Mouse (Mus musculus) limb, embryonic 14.5 days (tissue): ENCODE results near the gene Dpp8. TPM values are rescaled to one million over a fixed set of nuclear protein-coding genes. Genes with fewer than 3 reads are reported as not detected.
A peak's percentile ranks its signal among the peaks of the same experiment; 100 is the strongest.
"Not testable (repeated sequence)": the region's sequence is repeated elsewhere in the genome, so short reads cannot be mapped to it uniquely, and the experiment has no call there.

ENCODE experiments used
- ATAC-seq: fragments of 200-750 bp; cut with Nextera tagmentation; 2 replicates; pipeline ENCODE4 v1.8.0; 2017; ENCODE audit warnings: low read depth, moderate number of reproducible peaks, moderate TSS enrichment; ENCODE audit not compliant: low FRiP score
- DNase-seq: peaks from one replicate; pipeline ENCODE4 v3.0.0-alpha.2; 2015; ENCODE audit warnings: low spot score
- H3K27ac ChIP-seq: fragments of 300-500 bp; sonication (generic); replicated peaks from 2 replicates; pipeline ENCODE4 v1.5.1; 2014; ENCODE audit warnings: low read depth, mild to moderate bottlenecking, low read length, moderate library complexity, mixed read lengths
- H3K27me3 ChIP-seq: fragments of 300-500 bp; sonication (generic); 2 replicates; pipeline ENCODE4 v1.6.1; 2014; ENCODE audit warnings: low read length, mixed read lengths; ENCODE audit not compliant: control insufficient read depth, insufficient read depth
- H3K36me3 ChIP-seq: fragments of 300-500 bp; sonication (generic); 2 replicates; pipeline ENCODE4 v1.6.1; 2014; ENCODE audit warnings: mild to moderate bottlenecking, low read length, moderate library complexity, mixed read lengths; ENCODE audit not compliant: control insufficient read depth, insufficient read depth
- H3K4me1 ChIP-seq: fragments of 300-500 bp; sonication (generic); 2 replicates; pipeline ENCODE4 v1.6.1; 2014; ENCODE audit warnings: antibody characterized with exemption, low read length, mixed read lengths; ENCODE audit not compliant: control insufficient read depth, insufficient read depth
- H3K4me2 ChIP-seq: fragments of 300-500 bp; sonication (generic); replicated peaks from 2 replicates; pipeline ENCODE4 v1.6.1; 2014; ENCODE audit warnings: low read depth, mild to moderate bottlenecking, low read length, moderate library complexity; ENCODE audit not compliant: severe bottlenecking
- H3K4me3 ChIP-seq: fragments of 300-500 bp; sonication (generic); replicated peaks from 2 replicates; pipeline ENCODE4 v1.5.1; 2014; ENCODE audit warnings: low read length
- H3K9ac ChIP-seq: fragments of 300-500 bp; sonication (generic); 2 replicates; pipeline ENCODE4 v1.6.1; 2014; ENCODE audit warnings: mild to moderate bottlenecking, low read depth, low read length, moderate library complexity; ENCODE audit not compliant: severe bottlenecking
- H3K9me3 ChIP-seq: fragments of 300-500 bp; sonication (generic); 2 replicates; pipeline ENCODE4 v1.6.1; 2016; ENCODE audit warnings: low read length; ENCODE audit not compliant: control insufficient read depth
- POLR2A ChIP-seq: fragments of 200-500 bp; IDR thresholded peaks from 2 replicates; pipeline ENCODE4 v1.8.0; 2012; ENCODE audit warnings: inconsistent platforms, mild to moderate bottlenecking, moderate library complexity, borderline replicate concordance; ENCODE audit not compliant: insufficient read depth, insufficient read length; ENCODE audit errors: extremely low read depth
- WGBS: fragments of 180-500 bp; shearing (Covaris S2); extraction: QIAGEN DNeasy Blood & Tissue Kit; methylation state at CpG from one replicate; pipeline ENCODE4 v1.1.7; 2014; 5-methylcytosine and 5-hydroxymethylcytosine counted together
- polyA plus RNA-seq, 2 experiments: library from polyadenylated mRNA; depleted of rRNA in 1 of 2; stranded (reverse) in 1 of 2; unstranded in 1 of 2; fragments of >200 nt; fragmentation: Nextera tagmentation in 1 of 2; extraction: Ambion mirVana in 1 of 2; gene quantifications; 2 replicates each; pipeline versions ENCODE4 v1.2.1 to v1.2.3; 2012 to 2014

Dpp8 gene
- polyA plus RNA-seq, 2 experiments = 29.1 to 52.3 TPM

DNA sequence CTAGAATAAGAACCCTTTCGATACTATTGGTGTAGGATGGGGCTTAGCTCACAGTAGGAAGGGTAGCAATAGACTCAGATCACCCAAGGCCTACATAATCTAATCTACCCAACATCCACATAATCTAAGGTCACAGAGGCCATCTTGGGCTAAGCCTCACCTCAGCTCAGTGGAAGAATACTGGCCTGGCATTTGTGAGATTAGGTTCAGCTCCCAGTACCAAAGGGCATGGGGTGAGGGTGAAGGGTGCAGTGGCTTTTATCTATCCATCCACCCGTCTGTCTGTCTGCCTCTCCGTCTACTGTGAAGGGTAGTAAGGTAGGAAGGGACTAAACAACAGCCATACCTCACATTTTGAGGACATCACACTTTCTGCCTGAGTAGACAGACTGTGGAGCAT is 38.4 kb downstream of the Dpp8 start:
- ATAC-seq (no peak), DNase-seq (no peak)
- peaks cover 90% of the 10 kb centered on the region for H3K36me3 ChIP-seq
- no peak overlapping the region for H3K4me2 ChIP-seq
- WGBS = 88% methylated on average over 3 of the region's 3 CpGs
- no peak overlapping the region for H3K27ac ChIP-seq
- TF ChIP-seq POLR2A = no peak
- H3K27me3 ChIP-seq = no peaks in the 10 kb centered on the region
- H3K4me1 ChIP-seq = no peaks in the 10 kb centered on the region
- no peak overlapping the region for H3K4me3 ChIP-seq
- no peaks in the 10 kb centered on the region for H3K9me3 ChIP-seq
- H3K9ac ChIP-seq = no peak overlapping the region

GRCm38 (mm10) chr9:65073555-65073954 is 41.3 kb downstream of the Dpp8 start:
- peak; percentile 63 for DNase-seq
- Histone ChIP-seq H3K9me3 (no peaks in the 10 kb centered on the region), H3K4me3 (no peak overlapping the region), H3K4me2 (no peak overlapping the region), H3K9ac (no peak overlapping the region), H3K27ac (no peak overlapping the region), H3K27me3 (no peaks in the 10 kb centered on the region), H3K36me3 (peaks cover 90% of the 10 kb centered on the region), H3K4me1 (no peaks in the 10 kb centered on the region)
- WGBS = 72% methylated on average over 9 of the region's 9 CpGs
- peak; percentile 65; the same call in 1 of the 2 replicates for ATAC-seq
- no peak for TF ChIP-seq POLR2A

DNA sequence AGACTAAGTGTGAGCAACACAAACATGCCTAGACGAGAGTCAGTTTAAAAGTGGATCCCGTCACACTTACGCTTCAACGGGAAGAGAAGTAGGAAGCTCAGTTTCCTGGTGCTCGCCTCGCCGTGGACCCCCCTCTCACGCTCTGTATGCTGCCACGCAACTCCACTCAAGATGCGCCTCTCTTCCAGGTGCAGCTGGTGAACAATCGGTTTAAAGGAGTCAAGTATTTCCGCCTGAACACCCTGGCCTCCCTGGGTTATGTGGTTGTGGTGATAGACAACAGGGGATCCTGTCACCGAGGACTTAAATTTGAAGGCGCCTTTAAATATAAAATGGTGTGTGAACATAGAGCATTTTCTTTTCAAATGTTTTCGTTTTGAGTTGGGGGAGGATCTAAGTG is 42.0 kb downstream of the Dpp8 start:
- Histone ChIP-seq H3K36me3 (peaks cover 90% of the 10 kb centered on the region), H3K4me3 (no peak overlapping the region), H3K9me3 (no peaks in the 10 kb centered on the region), H3K4me2 (no peak overlapping the region), H3K27me3 (no peaks in the 10 kb centered on the region), H3K27ac (no peak overlapping the region), H3K9ac (no peak overlapping the region), H3K4me1 (no peaks in the 10 kb centered on the region)
- DNase-seq (no peak), ATAC-seq (no peak)
- 88% methylated on average over 15 of the region's 15 CpGs for WGBS
- TF ChIP-seq POLR2A = no peak

GRCm38 (mm10) chr9:65074855-65075493 is 42.8 kb downstream of the Dpp8 start:
- no peak for DNase-seq
- Histone ChIP-seq H3K9ac (no peak overlapping the region), H3K27me3 (no peaks in the 10 kb centered on the region), H3K36me3 (peaks cover 91% of the 10 kb centered on the region), H3K27ac (no peak overlapping the region), H3K4me3 (no peak overlapping the region), H3K4me2 (no peak overlapping the region), H3K9me3 (no peaks in the 10 kb centered on the region), H3K4me1 (no peaks in the 10 kb centered on the region)
- TF ChIP-seq POLR2A = no peak
- WGBS = 87% methylated on average over 6 of the region's 6 CpGs
- no peak for ATAC-seq

GRCm38 (mm10) chr9:65077536-65077935 is 45.3 kb downstream of the Dpp8 start:
- DNase-seq = no peak
- no peaks in the 10 kb centered on the region for H3K4me1 ChIP-seq
- no peak overlapping the region for H3K4me2 ChIP-seq
- 85% methylated on average over 5 of the region's 5 CpGs for WGBS
- no peak overlapping the region for H3K9ac ChIP-seq
- ATAC-seq = no peak
- TF ChIP-seq POLR2A = no peak
- no peaks in the 10 kb centered on the region for H3K27me3 ChIP-seq
- peaks cover 94% of the 10 kb centered on the region for H3K36me3 ChIP-seq
- no peaks in the 10 kb centered on the region for H3K9me3 ChIP-seq
- no peak overlapping the region for H3K4me3 ChIP-seq
- no peak overlapping the region for H3K27ac ChIP-seq

GRCm38 (mm10) chr9:65080141-65080540 is 47.9 kb downstream of the Dpp8 start:
- DNase-seq, H3K27me3 ChIP-seq, H3K9me3 ChIP-seq, H3K4me1 ChIP-seq, ATAC-seq, H3K27ac ChIP-seq, H3K4me2 ChIP-seq, H3K4me3 ChIP-seq, H3K9ac ChIP-seq: not testable (repeated sequence)
- H3K36me3 ChIP-seq = peaks cover 87% of the 10 kb centered on the region
- WGBS = 92% methylated on average over 2 of the region's 2 CpGs
